Mouse (Mus musculus): Measurements from ENCODE around the gene Slc35d3. TPM values are rescaled to one million over a fixed set of nuclear protein-coding genes. Genes with fewer than 3 reads are reported as not detected.
A peak's percentile ranks its signal among the peaks of the same experiment; 100 is the strongest.

Slc35d3 gene
- 0.52 and 0.77 TPM in 2 replicates for polyA plus RNA-seq (2015; fragmentation: Nextera tagmentation; extraction: Ambion mirVana)

DNA sequence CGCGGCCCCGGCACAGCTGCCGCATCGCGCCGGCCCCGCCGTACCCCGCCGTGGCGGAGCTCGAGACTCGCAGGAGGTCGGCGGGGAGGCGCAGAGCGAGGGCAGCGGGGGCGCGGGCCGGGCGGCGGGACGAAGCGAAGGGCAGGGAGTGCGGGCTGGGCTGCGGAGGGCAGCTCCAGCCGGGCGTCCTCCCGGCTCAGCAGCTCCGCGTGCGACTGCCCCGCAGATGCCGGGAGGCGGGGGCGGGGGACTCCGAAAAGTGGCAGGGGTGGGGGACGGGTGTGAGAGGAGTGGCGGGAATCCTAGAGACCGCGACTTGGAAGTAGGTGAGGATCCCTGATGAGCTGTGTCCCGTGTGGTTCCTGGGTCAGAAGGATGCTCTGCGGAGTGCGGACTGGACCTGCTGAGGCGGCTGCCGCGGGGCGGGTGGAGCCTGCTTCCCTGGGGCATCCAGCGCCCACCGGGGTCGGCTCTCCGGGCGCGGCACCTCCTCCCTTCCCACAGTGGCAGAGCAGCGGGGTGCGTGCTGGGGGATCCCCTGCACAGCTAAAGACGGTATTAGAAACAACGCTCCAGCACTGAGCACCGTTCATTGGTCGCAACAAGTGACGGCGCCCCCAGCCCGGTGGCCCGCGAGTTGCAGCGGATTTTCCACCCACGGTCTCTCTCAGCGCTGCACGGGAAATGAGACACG is at the start of gene Slc35d3:
Gene Slc35d3 (minus strand): TSS at position 462 of the 694 bp plus-strand sequence.
- H3K9ac ChIP-seq, result peak within 1 kb of the TSS; percentile 28
- peak; percentile 44 for ATAC-seq
- WGBS, result under 1% methylated on average over 66 of the region's 72 CpGs
- peaks cover 44% of the 10 kb centered on the region for H3K27me3 ChIP-seq (replicated peaks)
- no peaks in the 10 kb centered on the region for H3K9me3 ChIP-seq
- peaks cover 26% of the 10 kb centered on the region for H3K4me1 ChIP-seq (replicated peaks)
- no peaks in the 10 kb centered on the region for H3K36me3 ChIP-seq
- H3K4me3 ChIP-seq (replicated peaks), result peak within 1 kb of the TSS; percentile 56
- no peak within 1 kb of the TSS for H3K27ac ChIP-seq
- H3K4me2 ChIP-seq (replicated peaks), result peak within 1 kb of the TSS; percentile 99

DNA sequence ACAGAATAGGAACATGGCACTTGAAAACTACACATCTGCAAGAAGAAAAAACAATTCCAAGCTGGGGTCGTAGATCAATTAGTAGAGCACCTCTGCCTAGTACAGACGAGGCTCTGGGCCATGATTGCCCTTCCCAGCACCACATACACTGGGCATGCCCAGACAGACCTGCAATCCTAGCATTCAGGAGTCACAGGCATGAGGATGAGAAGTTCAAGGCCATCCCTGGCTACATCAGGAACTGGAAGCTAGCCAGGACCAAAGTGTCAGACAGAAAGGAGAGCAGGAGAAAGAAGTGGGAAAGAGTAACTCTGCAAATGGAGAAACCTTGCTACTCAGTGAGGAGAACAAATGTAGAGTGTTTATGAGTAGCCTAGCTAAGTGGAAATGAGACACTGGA is 48.9 kb upstream of the Slc35d3 start:
- H3K36me3 ChIP-seq, result no peaks in the 10 kb centered on the region
- no peaks in the 10 kb centered on the region for H3K4me1 ChIP-seq (replicated peaks)
- H3K4me3 ChIP-seq (replicated peaks), result no peak overlapping the region
- no peak overlapping the region for H3K9ac ChIP-seq
- H3K27ac ChIP-seq, result no peak overlapping the region
- no peak for ATAC-seq
- H3K4me2 ChIP-seq (replicated peaks), result no peak overlapping the region
- H3K27me3 ChIP-seq (replicated peaks), result no peaks in the 10 kb centered on the region
- H3K9me3 ChIP-seq, result no peaks in the 10 kb centered on the region
- WGBS, result 62% methylated on average over 2 of the region's 2 CpGs

DNA sequence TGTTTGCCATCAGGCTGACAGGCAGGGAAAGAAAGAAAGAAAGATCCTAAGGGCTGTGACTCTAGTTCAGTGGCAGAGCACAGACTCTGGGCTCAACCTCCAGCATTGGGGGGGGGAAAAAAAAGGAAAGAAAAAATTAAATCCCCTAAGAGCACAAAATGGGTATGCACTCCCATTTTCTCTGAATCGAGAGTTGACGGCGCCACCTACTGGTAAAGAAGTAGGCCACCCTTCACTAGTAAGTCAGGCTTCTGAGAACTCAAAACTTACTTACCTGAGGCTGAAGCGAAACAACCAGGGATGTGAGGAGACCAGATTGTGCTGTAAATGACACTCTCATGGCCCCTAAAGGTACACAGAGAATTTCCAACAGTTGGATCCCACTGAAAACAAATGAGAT is 42.7 kb upstream of the Slc35d3 start:
- WGBS, result 21% methylated on average over 4 of the region's 4 CpGs
- no peak for ATAC-seq
- Histone ChIP-seq H3K4me2 (replicated peaks) (no peak overlapping the region), H3K27me3 (replicated peaks) (no peaks in the 10 kb centered on the region), H3K36me3 (no peaks in the 10 kb centered on the region), H3K27ac (no peak overlapping the region), H3K4me1 (replicated peaks) (no peaks in the 10 kb centered on the region), H3K4me3 (replicated peaks) (no peak overlapping the region), H3K9ac (no peak overlapping the region), H3K9me3 (no peaks in the 10 kb centered on the region)

DNA sequence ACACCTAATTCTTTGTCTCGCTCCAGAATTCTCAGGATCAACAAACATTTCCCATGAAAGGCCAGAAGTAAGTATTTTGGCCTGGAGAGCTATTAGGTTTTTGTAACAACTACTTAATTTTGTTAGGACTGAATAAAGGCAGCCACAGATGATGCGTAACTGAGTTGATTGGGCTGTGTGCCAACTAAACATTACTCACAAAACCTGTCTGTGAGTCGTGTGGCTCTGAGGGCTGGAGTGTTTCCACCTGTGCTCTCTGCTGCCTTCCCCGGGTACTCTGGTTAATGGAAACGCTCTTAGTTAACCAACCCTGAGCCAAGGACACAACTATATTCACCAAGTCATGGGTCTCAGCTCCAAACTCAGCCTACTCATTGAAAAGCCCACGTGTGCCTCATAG is 41.9 kb upstream of the Slc35d3 start:
- no peak overlapping the region for H3K9ac ChIP-seq
- H3K9me3 ChIP-seq, result no peaks in the 10 kb centered on the region
- H3K27ac ChIP-seq, result no peak overlapping the region
- WGBS, result 49% methylated on average over 6 of the region's 6 CpGs
- ATAC-seq, result no peak
- no peaks in the 10 kb centered on the region for H3K36me3 ChIP-seq
- H3K4me2 ChIP-seq (replicated peaks), result no peak overlapping the region
- H3K4me1 ChIP-seq (replicated peaks), result no peaks in the 10 kb centered on the region
- H3K4me3 ChIP-seq (replicated peaks), result no peak overlapping the region
- H3K27me3 ChIP-seq (replicated peaks), result no peaks in the 10 kb centered on the region

DNA sequence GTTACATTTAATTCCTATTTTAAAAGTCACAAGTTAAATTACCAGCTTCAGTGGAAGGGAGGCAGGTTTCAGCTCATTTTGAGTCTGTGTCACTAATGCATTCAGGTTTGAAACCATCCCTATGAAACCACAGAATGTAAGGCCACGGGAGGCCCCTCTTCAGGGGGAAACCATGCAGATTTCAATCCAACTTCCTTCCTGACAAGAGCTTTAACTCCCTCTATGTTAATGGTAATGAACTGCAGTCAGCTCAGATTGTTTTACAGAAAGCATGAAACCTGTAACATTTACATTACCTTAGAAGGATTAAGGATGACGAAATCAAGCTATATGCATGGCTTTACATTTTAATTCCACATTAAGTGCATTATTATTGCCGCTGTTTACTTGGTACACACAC is 40.4 kb upstream of the Slc35d3 start:
- WGBS, result 65% methylated on average over 3 of the region's 3 CpGs
- Histone ChIP-seq H3K9me3 (no peaks in the 10 kb centered on the region), H3K27ac (no peak overlapping the region), H3K9ac (no peak overlapping the region), H3K4me1 (replicated peaks) (no peaks in the 10 kb centered on the region), H3K36me3 (no peaks in the 10 kb centered on the region), H3K4me3 (replicated peaks) (no peak overlapping the region), H3K27me3 (replicated peaks) (no peaks in the 10 kb centered on the region), H3K4me2 (replicated peaks) (no peak overlapping the region)
- no peak for ATAC-seq

DNA sequence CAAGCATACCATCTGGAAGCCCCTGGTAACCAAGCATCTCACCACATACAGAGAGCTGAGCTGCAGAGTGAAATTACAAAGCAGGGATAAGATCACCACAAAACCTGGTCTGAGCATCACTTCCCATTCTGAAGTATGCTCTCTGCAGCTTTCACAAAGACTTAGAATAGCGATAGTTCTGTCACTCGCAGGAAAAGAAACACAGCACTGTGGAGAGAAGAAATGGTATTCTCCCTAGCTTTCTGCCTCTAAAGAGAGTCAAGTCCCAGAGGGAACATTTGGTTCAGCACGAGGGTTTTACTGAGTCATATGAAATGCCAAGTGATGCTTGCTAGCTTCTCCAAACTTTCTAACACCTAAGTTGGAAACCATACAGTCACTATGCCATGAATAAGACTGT is 38.6 kb upstream of the Slc35d3 start:
- H3K27me3 ChIP-seq (replicated peaks), result no peaks in the 10 kb centered on the region
- ATAC-seq, result no peak
- no peaks in the 10 kb centered on the region for H3K9me3 ChIP-seq
- no peaks in the 10 kb centered on the region for H3K36me3 ChIP-seq
- H3K4me2 ChIP-seq (replicated peaks), result no peak overlapping the region
- no peaks in the 10 kb centered on the region for H3K4me1 ChIP-seq (replicated peaks)
- 94% methylated on average over 3 of the region's 3 CpGs for WGBS
- no peak overlapping the region for H3K4me3 ChIP-seq (replicated peaks)
- no peak overlapping the region for H3K27ac ChIP-seq
- no peak overlapping the region for H3K9ac ChIP-seq

DNA sequence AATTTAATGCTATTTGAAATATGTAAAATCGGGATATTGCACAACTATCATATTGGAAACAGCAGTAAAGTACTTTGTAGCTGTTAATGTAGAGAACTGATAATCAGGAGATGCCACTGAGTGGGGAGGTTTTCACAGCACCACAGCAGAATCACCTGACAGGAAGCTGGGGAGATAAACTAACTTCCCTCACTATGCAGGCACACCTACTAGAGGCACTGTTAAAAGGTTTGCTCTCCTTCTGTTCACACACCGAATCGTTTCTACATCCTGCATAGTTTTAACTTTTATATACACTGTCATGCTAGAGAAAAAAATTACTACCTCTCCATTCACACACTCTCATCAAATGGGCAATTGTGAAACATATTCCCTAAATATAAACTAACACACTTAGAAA is 35.0 kb upstream of the Slc35d3 start:
- Histone ChIP-seq H3K4me1 (replicated peaks) (no peaks in the 10 kb centered on the region), H3K27ac (no peak overlapping the region), H3K4me3 (replicated peaks) (no peak overlapping the region), H3K9me3 (no peaks in the 10 kb centered on the region), H3K4me2 (replicated peaks) (no peak overlapping the region), H3K27me3 (replicated peaks) (no peaks in the 10 kb centered on the region), H3K36me3 (no peaks in the 10 kb centered on the region), H3K9ac (no peak overlapping the region)
- ATAC-seq, result no peak
- WGBS, result 69% methylated on average over 3 of the region's 3 CpGs

DNA sequence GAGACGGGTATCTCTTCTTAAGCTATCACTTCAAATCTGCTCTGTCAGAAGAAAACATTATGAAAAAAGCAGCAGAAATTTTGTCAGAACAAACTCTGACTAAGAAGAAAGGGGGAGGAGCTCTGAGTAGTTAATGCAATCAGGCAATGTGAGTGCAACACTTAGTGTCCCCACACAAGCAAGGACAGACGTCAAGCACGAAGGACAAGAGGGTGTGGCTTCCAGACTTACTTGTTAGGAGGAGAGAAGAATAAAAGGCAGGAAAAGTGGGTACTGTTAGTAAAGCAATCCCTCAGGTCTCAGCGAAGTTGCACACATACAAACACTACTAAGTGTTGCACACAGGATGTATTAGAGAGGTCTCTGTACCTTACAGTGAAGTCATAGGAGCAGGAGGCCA is 33.1 kb upstream of the Slc35d3 start:
- Histone ChIP-seq H3K27ac (no peak overlapping the region), H3K4me2 (replicated peaks) (no peak overlapping the region), H3K9me3 (no peaks in the 10 kb centered on the region), H3K4me3 (replicated peaks) (no peak overlapping the region), H3K9ac (no peak overlapping the region), H3K27me3 (replicated peaks) (no peaks in the 10 kb centered on the region), H3K4me1 (replicated peaks) (no peaks in the 10 kb centered on the region), H3K36me3 (no peaks in the 10 kb centered on the region)
- no peak for ATAC-seq
- 75% methylated on average over 4 of the region's 4 CpGs for WGBS

DNA sequence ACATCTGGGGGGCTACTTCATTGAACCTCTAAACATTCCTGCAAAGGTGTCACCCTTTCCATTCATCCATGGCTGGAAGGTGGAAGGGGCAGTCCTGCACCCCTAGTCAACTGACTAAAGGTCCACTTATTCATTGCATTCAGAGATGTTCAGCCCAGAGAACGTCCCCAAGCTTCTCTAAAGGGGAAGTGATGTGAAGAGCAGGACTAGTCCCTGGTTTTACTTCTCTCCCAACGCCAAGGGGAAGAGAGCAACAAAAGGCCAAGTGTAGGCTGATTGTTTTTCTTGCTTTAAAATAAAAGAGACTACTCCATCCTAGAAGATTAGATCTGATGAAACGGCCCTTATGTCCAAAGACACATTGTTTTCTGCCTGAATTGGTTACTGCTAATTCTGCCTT is 29.2 kb upstream of the Slc35d3 start:
- 0 out of 2 replicates have a peak, but pooled peaks cover 2% of the 10 kb centered on the region for H3K4me1 ChIP-seq (replicated peaks)
- ATAC-seq, result no peak
- H3K27ac ChIP-seq, result no peak overlapping the region
- no peak overlapping the region for H3K4me3 ChIP-seq (replicated peaks)
- H3K9ac ChIP-seq, result no peak overlapping the region
- H3K36me3 ChIP-seq, result no peaks in the 10 kb centered on the region
- no peaks in the 10 kb centered on the region for H3K9me3 ChIP-seq
- 85% methylated on average over 3 of the region's 3 CpGs for WGBS
- no peak overlapping the region for H3K4me2 ChIP-seq (replicated peaks)
- no peaks in the 10 kb centered on the region for H3K27me3 ChIP-seq (replicated peaks)

DNA sequence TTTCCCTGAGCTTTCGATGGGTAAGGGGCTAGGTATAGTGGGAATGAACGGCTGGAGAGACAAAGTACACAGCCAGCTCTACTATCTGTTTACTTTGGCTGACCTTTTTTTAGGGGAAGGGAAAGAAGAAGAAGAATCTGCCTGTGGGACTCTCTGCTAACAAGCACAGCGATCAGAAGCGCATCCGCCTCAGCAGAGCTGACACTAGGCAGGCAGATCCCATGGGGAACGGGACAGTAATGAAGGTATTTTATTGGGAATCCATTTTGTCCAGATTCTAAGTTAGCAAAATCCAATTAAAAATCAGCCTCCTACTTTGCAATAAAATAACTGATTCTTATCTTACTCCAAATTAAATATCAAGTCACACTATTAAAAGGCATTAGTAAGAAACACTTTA is 27.9 kb upstream of the Slc35d3 start:
- no peak overlapping the region for H3K27ac ChIP-seq
- H3K9ac ChIP-seq, result no peak overlapping the region
- no peaks in the 10 kb centered on the region for H3K36me3 ChIP-seq
- no peak for ATAC-seq
- no peak overlapping the region for H3K4me2 ChIP-seq (replicated peaks)
- no peaks in the 10 kb centered on the region for H3K9me3 ChIP-seq
- no peak overlapping the region for H3K4me3 ChIP-seq (replicated peaks)
- no peaks in the 10 kb centered on the region for H3K27me3 ChIP-seq (replicated peaks)
- WGBS, result 33% methylated on average over 6 of the region's 6 CpGs
- H3K4me1 ChIP-seq (replicated peaks), result 0 out of 2 replicates have a peak, but pooled peaks cover 2% of the 10 kb centered on the region

DNA sequence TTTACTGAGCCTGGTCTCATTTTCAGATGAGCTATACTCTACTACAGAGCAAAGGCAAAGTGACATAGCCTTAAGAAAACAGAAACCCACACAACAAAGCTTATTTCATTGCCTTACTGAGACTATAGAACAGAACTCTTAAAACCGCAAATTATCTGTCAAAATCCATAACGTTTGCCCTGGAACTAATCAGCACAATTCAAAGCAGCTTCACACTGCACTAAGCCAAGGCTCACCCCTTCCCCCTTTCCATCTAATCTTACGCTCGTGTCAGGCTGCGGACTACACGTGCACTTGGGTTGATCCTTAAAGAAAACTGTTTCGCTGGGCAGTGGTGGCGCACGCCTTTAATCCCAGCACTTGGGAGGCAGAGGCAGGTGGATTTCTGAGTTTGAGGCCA is 26.4 kb upstream of the Slc35d3 start:
- H3K4me2 ChIP-seq (replicated peaks), result no peak overlapping the region
- no peaks in the 10 kb centered on the region for H3K9me3 ChIP-seq
- no peaks in the 10 kb centered on the region for H3K36me3 ChIP-seq
- H3K4me1 ChIP-seq (replicated peaks), result 0 out of 2 replicates have a peak, but pooled peaks cover 2% of the 10 kb centered on the region
- WGBS, result 77% methylated on average over 9 of the region's 9 CpGs
- H3K27me3 ChIP-seq (replicated peaks), result no peaks in the 10 kb centered on the region
- no peak; the same call in 1 of the 2 replicates for ATAC-seq
- H3K9ac ChIP-seq, result no peak overlapping the region
- H3K27ac ChIP-seq, result no peak overlapping the region
- H3K4me3 ChIP-seq (replicated peaks), result no peak overlapping the region

DNA sequence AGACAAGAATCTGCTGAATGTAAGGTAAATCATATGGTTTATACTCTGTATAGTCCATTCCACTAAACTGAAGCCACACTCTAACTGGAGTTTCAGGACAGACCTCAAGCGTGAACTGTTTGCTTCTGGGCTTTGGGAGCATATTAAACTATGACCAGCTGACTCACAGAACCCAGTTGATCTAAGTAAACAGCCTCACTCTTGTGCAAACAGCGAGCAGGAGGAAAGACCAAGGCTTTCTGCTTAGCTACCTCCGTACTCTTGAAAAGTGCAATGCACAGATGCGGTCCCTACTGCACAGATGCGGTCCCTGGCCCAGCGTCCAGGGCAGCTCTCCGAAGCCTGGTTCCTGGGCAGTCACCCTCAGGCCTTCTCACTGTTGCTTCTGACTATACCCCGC is 26.0 kb upstream of the Slc35d3 start:
- WGBS, result 55% methylated on average over 8 of the region's 8 CpGs
- H3K9ac ChIP-seq, result no peak overlapping the region
- no peak overlapping the region for H3K4me2 ChIP-seq (replicated peaks)
- H3K27me3 ChIP-seq (replicated peaks), result no peaks in the 10 kb centered on the region
- no peaks in the 10 kb centered on the region for H3K36me3 ChIP-seq
- H3K4me1 ChIP-seq (replicated peaks), result 0 out of 2 replicates have a peak, but pooled peaks cover 2% of the 10 kb centered on the region
- peak; percentile 83 for ATAC-seq
- no peak overlapping the region for H3K27ac ChIP-seq
- H3K4me3 ChIP-seq (replicated peaks), result no peak overlapping the region
- no peaks in the 10 kb centered on the region for H3K9me3 ChIP-seq

DNA sequence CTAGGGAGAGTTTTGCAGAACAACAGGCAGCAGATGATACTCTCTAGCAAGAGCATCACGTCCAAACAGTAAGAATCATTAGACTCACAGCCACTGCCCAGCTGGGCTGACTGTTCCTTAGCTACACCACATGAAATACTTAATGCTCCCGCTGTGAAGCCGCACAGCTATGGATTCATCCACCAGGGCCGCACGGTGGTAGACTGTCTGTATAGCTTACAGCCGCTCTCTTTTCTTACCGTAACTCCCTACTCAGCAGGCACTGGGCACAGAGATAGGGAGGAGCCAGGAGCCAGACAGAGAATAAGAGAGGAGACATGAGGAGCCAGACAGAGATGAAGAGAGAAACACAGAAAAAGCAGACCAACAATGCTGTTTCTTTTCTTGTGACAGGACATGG is 25.4 kb upstream of the Slc35d3 start:
- no peaks in the 10 kb centered on the region for H3K9me3 ChIP-seq
- H3K36me3 ChIP-seq, result no peaks in the 10 kb centered on the region
- no peaks in the 10 kb centered on the region for H3K27me3 ChIP-seq (replicated peaks)
- peak; percentile 61 for ATAC-seq
- no peak overlapping the region for H3K4me3 ChIP-seq (replicated peaks)
- no peak overlapping the region for H3K9ac ChIP-seq
- no peak overlapping the region for H3K27ac ChIP-seq
- WGBS, result 58% methylated on average over 7 of the region's 7 CpGs
- H3K4me1 ChIP-seq (replicated peaks), result 0 out of 2 replicates have a peak, but pooled peaks cover 2% of the 10 kb centered on the region
- no peak overlapping the region for H3K4me2 ChIP-seq (replicated peaks)
